Mouse (Mus musculus): ENCODE data around the gene Snta1.

DNA sequence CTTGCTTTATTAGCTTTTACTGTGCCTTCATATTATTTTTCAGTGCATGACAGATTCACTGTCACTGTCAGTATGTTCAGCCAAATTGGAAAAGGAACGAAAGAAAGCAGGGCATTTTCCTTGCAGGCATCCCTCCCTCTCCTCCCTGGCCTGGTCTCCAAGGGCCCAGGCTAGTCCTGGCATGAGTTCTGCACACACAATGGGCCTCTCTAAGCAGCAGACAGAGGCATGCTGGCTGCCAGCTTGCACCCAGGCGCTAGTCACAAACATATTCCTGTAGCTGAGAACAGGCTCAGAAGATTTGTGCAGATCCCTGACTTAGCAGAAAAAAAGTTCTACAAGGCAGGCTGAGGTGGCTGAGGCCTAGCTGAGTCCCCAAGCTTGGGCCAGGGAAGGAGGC, 8.6 kb downstream of the Snta1 start:
- TF ChIP-seq CTCF (IDR thresholded peaks at IDR 0.05; ENCODE audit: low read depth), result no peak
- TF ChIP-seq EP300 (optimal IDR thresholded peaks at IDR 0.05), result no peak
